Mouse (Mus musculus) MEL-GATA-1-ER (cell line): ENCODE results near the gene Ccl21a.
"Not testable (repeated sequence)": the region's sequence is repeated elsewhere in the genome, so short reads cannot be mapped to it uniquely, and the experiment has no call there.

Source experiments
- DNase-seq: peaks from one replicate; pipeline ENCODE4 v3.0.0-alpha.2; 2012; ENCODE audit warnings: low read depth; ENCODE audit errors: extremely low read depth

Ccl21a gene

GRCm38 (mm10) chr4:42773893-42774292 is at the start of gene Ccl21a:
TSS of gene Ccl21a (minus strand) at chr4:42773993.
- DNase-seq = not testable (repeated sequence)

DNA sequence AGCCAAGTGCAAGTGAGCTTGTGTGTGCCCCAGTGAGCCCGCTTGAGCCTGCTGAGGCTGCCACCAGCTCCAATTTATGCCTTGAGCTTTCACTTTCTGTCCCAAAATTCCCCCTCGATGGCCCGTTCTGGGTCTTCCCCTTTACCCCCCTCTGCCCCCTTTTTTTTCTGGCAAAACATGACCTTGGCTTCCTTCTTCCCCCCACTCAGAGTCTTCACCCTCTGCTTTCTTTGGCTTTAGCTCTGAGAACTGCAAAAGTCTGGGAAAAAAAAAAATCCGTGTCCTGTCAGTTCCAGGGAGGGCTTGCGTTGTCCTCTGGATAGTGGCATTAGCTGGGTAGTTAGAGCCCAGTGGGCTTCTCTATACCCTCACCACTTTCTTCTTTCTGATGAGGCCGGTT is 17.3 kb downstream of the Ccl21a start, which contains the start of gene Ccl19:
TSS of gene Ccl19 (minus strand) at position 101 of the 400 bp plus-strand sequence.
- DNase-seq = not testable (repeated sequence)

- DNase-seq = not testable (repeated sequence)
Observed at GRCm38 (mm10) chr4:42735245-42735644, 38.5 kb downstream of the Ccl21a start, which contains the start of gene 4930578G10Rik. TSS of gene 4930578G10Rik (plus strand) at chr4:42735545.
